Mouse (Mus musculus) ES-Bruce4 (cell line): ENCODE results near the gene Wwc2. TPM values are rescaled to one million over a fixed set of nuclear protein-coding genes. Genes with fewer than 3 reads are reported as not detected.

Experiments used
- H3K27ac ChIP-seq: 2 replicates; pipeline ENCODE4 v1.5.1; 2012; ENCODE audit warnings: low read length, inconsistent platforms; ENCODE audit not compliant: insufficient read depth
- H3K27me3 ChIP-seq: 2 replicates; pipeline ENCODE4 v1.6.1; 2012; ENCODE audit warnings: mild to moderate bottlenecking, low read length, inconsistent platforms; ENCODE audit not compliant: control insufficient read depth, poor library complexity, insufficient read depth, severe bottlenecking
- H3K36me3 ChIP-seq: 2 replicates; pipeline ENCODE4 v1.6.1; 2012; ENCODE audit warnings: inconsistent platforms, mild to moderate bottlenecking, low read length, moderate library complexity; ENCODE audit not compliant: control insufficient read depth, poor library complexity, insufficient read depth, severe bottlenecking
- H3K4me1 ChIP-seq: one replicate; pipeline ENCODE4 v1.8.1; 2011; ENCODE audit warnings: low read length; ENCODE audit not compliant: control insufficient read depth, insufficient read depth
- H3K4me3 ChIP-seq: 2 replicates; pipeline ENCODE4 v1.5.1; 2011; ENCODE audit warnings: low read depth, mild to moderate bottlenecking, low read length
- H3K9ac ChIP-seq: 2 replicates; pipeline ENCODE4 v1.6.1; 2012; ENCODE audit warnings: low read depth, mild to moderate bottlenecking, inconsistent platforms; ENCODE audit not compliant: poor library complexity, severe bottlenecking
- H3K9me3 ChIP-seq: replicated peaks from 2 replicates; pipeline ENCODE4 v1.6.1; 2012; ENCODE audit warnings: mild to moderate bottlenecking, low read length, inconsistent platforms; ENCODE audit not compliant: control insufficient read depth, poor library complexity, insufficient read depth, severe bottlenecking
- CTCF ChIP-seq: IDR thresholded peaks from one replicate; pipeline ENCODE4 v1.8.1; 2011; ENCODE audit warnings: low read depth, low read length
- EP300 ChIP-seq: IDR thresholded peaks from 2 replicates; pipeline ENCODE4 v1.6.1; 2011; ENCODE audit warnings: low read depth, low read length; ENCODE audit not compliant: insufficient read depth
- POLR2A ChIP-seq: IDR thresholded peaks from one replicate; pipeline ENCODE4 v1.8.1; 2011; ENCODE audit warnings: low read length; ENCODE audit not compliant: insufficient read depth
- polyA plus RNA-seq: library from polyadenylated mRNA; stranded (reverse); fragments of >200 nt; gene quantifications from 2 replicates; pipeline ENCODE4 v1.2.4, GENCODE M21; 2011; ENCODE audit warnings: low read depth; ENCODE audit not compliant: missing spikeins, insufficient read depth, insufficient read length

The Wwc2 gene
- polyA plus RNA-seq, 1 experiment = 42.2 TPM

- H3K9ac ChIP-seq = no peak overlapping the region
- no peaks in the 10 kb centered on the region for H3K27me3 ChIP-seq
- no peak overlapping the region for H3K4me3 ChIP-seq
- no peaks in the 10 kb centered on the region for H3K9me3 ChIP-seq
- TF ChIP-seq EP300 (no peak), POLR2A (no peak), CTCF (no peak)
- H3K27ac ChIP-seq = no peak overlapping the region
- H3K4me1 ChIP-seq = no peaks in the 10 kb centered on the region
- 0 out of 2 replicates have a peak, but pooled peaks cover 3% of the 10 kb centered on the region for H3K36me3 ChIP-seq
Measured at GRCm38 (mm10) chr8:47900361-47900760, 90.4 kb downstream of the Wwc2 start.

GRCm38 (mm10) chr8:47899891-47900290 is 90.8 kb downstream of the Wwc2 start:
- no peak overlapping the region for H3K4me3 ChIP-seq
- H3K9me3 ChIP-seq = no peaks in the 10 kb centered on the region
- H3K27ac ChIP-seq = no peak overlapping the region
- TF ChIP-seq CTCF = no peak
- no peak for TF ChIP-seq EP300
- no peak for TF ChIP-seq POLR2A
- no peaks in the 10 kb centered on the region for H3K4me1 ChIP-seq
- H3K27me3 ChIP-seq = no peaks in the 10 kb centered on the region
- H3K9ac ChIP-seq = no peak overlapping the region
- H3K36me3 ChIP-seq = 0 out of 2 replicates have a peak, but pooled peaks cover 3% of the 10 kb centered on the region

DNA sequence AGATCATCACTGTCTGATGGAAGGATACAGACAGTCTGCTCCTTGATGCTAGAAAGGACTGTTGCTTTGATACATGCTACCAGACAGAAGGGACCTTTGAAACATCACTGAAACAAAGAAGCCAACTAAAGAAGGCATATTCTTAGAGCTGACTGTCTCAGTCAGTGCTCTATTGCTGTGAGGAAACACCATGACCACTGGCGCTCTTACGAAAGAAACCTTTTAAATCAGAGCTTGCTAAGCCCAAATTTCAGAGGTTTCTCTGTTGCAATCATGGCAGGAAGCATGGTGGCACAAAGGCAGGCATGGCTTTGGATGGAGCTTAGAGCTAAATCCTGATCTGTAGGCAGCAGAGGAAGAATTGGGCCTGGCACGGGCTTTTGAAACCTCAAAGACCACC is 98.3 kb downstream of the Wwc2 start:
- H3K4me3 ChIP-seq = no peak overlapping the region
- TF ChIP-seq EP300 (no peak), POLR2A (no peak), CTCF (no peak)
- H3K9me3 ChIP-seq = no peaks in the 10 kb centered on the region
- H3K4me1 ChIP-seq = no peaks in the 10 kb centered on the region
- H3K36me3 ChIP-seq = no peaks in the 10 kb centered on the region
- no peak overlapping the region for H3K27ac ChIP-seq
- no peaks in the 10 kb centered on the region for H3K27me3 ChIP-seq
- no peak overlapping the region for H3K9ac ChIP-seq

GRCm38 (mm10) chr8:47891641-47892040 is 99.1 kb downstream of the Wwc2 start:
- Histone ChIP-seq H3K9ac (no peak overlapping the region), H3K9me3 (no peaks in the 10 kb centered on the region), H3K27me3 (no peaks in the 10 kb centered on the region), H3K4me3 (no peak overlapping the region), H3K36me3 (peaks cover under 1% of the 10 kb centered on the region; the same call in 1 of the 2 replicates), H3K4me1 (no peaks in the 10 kb centered on the region), H3K27ac (no peak overlapping the region)
- TF ChIP-seq EP300 (no peak), POLR2A (no peak), CTCF (no peak)

DNA sequence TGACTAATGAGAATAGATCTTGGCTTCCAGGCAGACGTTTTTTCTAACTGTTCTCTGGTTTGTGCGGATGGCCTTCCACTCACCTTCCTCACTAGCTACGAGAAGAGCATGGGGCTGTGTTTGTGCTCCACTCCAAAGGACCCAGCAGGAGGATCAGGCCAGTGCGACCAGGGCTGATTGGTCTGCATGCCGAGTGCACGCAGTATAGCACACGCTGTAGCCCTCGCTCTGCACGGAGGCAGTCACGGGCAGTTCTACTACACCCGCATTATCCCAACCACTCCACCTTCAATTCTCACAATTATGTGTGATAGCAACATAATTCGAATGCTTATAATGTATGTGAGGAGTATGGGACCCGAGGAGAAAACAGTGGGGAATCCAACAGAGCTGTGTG is 99.9 kb downstream of the Wwc2 start:
- H3K9ac ChIP-seq = no peak overlapping the region
- peaks cover 6% of the 10 kb centered on the region; the same call in 1 of the 2 replicates for H3K36me3 ChIP-seq
- no peak overlapping the region for H3K4me3 ChIP-seq
- H3K27me3 ChIP-seq = no peaks in the 10 kb centered on the region
- no peaks in the 10 kb centered on the region for H3K9me3 ChIP-seq
- TF ChIP-seq POLR2A (no peak), CTCF (no peak), EP300 (no peak)
- no peak overlapping the region for H3K27ac ChIP-seq
- H3K4me1 ChIP-seq = no peaks in the 10 kb centered on the region

DNA sequence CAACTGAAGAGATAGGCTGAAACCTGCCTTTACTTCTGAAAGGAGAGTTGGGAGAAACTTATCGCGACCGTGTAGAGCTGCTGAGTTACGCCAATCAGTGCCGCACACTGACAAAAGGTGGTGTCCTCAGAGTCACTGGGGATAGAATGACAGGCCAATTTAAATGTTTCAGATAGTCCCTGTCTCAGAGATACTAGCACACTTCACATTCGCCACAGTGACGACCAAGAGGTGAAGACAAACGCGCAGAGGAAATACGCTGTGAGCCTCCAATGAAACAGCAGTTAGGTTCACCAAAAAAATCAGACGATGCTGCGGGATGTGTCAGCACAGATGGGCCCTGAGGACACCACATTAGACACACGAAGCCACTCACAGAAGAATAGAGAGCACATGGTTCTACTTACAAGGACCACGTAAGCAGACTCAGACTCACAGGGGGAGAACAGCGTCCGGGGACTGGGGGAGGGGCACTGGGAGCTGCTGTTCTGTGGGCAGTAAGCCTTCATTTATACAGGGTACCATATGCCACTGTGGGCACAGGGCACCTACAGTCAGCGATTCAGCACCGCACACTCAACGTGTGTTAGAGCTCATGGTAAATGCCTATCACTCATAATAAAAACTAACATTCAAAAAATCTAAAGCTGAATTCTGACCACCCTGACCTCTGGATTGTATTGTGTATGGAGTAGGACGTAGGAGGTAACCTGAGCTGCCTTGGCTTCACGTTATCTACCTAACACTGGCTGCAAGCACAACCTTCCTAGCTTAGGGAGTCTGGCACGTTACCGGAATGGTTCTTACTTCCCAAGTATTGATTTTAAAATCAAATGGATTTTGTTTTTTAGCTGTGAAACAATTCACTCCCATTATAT is 100.5 kb downstream of the Wwc2 start:
- TF ChIP-seq EP300 (no peak), POLR2A (no peak)
- H3K27ac ChIP-seq = no peak overlapping the region
- H3K36me3 ChIP-seq = peaks cover 6% of the 10 kb centered on the region; the same call in 1 of the 2 replicates
- H3K9ac ChIP-seq = no peak overlapping the region
- no peak overlapping the region for H3K4me3 ChIP-seq
- H3K27me3 ChIP-seq = no peaks in the 10 kb centered on the region
- H3K9me3 ChIP-seq = no peaks in the 10 kb centered on the region
- H3K4me1 ChIP-seq = no peaks in the 10 kb centered on the region
